7 mouse cellular contexts compared by ENCODE assay signal in the genomic region with DNA sequence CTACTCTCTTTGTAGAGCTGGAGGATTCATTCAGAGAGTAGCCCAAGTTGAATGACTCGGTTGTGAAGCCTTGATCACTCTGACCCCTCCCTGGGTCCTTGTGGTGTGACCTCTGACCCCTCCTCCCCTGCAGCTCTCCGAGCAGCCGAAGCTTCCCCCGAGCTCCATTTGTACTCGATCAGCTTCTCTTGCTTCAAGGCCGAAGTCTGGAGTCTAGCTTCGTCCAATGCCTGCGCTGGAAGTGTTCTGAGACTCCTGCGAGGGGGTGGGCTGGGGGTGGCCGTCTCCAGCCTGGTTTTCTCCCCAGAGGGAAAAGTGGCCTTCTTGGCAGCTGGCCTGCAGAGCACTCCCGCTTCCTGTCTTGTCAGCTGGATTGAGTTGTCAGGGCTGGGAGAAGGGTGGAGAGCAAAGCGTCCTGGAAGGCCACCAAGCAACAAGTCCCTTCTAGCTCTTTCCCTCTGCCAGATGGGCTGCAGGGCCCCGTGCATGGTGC. TPM values are rescaled to one million over a fixed set of nuclear protein-coding genes. Genes with fewer than 3 reads are reported as not detected.
DNase-seq lines count a peak whose midpoint lies in the region; ATAC-seq and TF ChIP-seq lines count a peak whose summit lies in the region.

A gene (minus strand): TSS at position 180 of the 493 bp plus-strand sequence.

- peaks cover 3% of the 10 kb centered on the region for H3K4me1 ChIP-seq in heart, adult 2 months (ENCODE audit: control insufficient read depth, insufficient read depth, low read length)
- peaks cover 4% of the 10 kb centered on the region; the same call in 1 of the 2 replicates for H3K4me1 ChIP-seq in intestine, postnatal 0 days (replicated peaks; ENCODE audit: control insufficient read depth, insufficient read depth, low read length)
- no peaks in the 10 kb centered on the region for H3K4me1 ChIP-seq in liver, embryonic 16.5 days (ENCODE audit: control insufficient read depth, low read depth, low read length)
- H3K4me1 ChIP-seq in thymus, adult 2 months (replicated peaks; ENCODE audit: control insufficient read depth, insufficient read depth, low read length): no peaks in the 10 kb centered on the region

- 15% methylated on average over 13 of the region's 13 CpGs for WGBS in heart, adult 2 months
- WGBS in intestine, postnatal 0 days: 27% methylated on average over 13 of the region's 13 CpGs
- 10% methylated on average over 13 of the region's 13 CpGs for WGBS in liver, embryonic 16.5 days (ENCODE audit: insufficient replicate concordance)
- WGBS in thymus, adult 2 months: 27% methylated on average over 13 of the region's 13 CpGs

- ATAC-seq in intestine, postnatal 0 days: 0 out of 2 replicates have a peak, but pooled peaks have one; percentile 23
- no peak for ATAC-seq in liver, embryonic 16.5 days (ENCODE audit: low read depth)

- intact Hi-C loops in heart, adult 2 months (cut with DNase I): loop anchor here (2.0 to 5.0 kb wide), 2 partner anchors 209 to 423 kb away; no protein-coding TSS in a partner anchor

- TF ChIP-seq CTCF in heart, adult 2 months (IDR thresholded peaks at IDR 0.05): no peak
- no peak for TF ChIP-seq CTCF in intestine, postnatal 0 days (IDR thresholded peaks at IDR 0.05; ENCODE audit: low read depth)
- TF ChIP-seq CTCF in thymus, adult 2 months (IDR thresholded peaks at IDR 0.05; ENCODE audit: borderline replicate concordance, control insufficient read depth, extremely low read depth, insufficient read depth, low read length, poor library complexity): no peak

- no peaks in the 10 kb centered on the region for H3K79me2 ChIP-seq in heart, adult 2 months (replicated peaks; ENCODE audit: control insufficient read depth, insufficient read depth, low read length)

- no peak for TF ChIP-seq EP300 in heart, adult 2 months (IDR thresholded peaks at IDR 0.05; ENCODE audit: insufficient read depth, low read depth, low read length)

- no peaks in the 10 kb centered on the region for H3K36me3 ChIP-seq in heart, adult 2 months (ENCODE audit: control insufficient read depth, insufficient read depth, low read length)
- no peaks in the 10 kb centered on the region for H3K36me3 ChIP-seq in intestine, postnatal 0 days (ENCODE audit: control insufficient read depth, insufficient read depth)
- H3K36me3 ChIP-seq in liver, embryonic 16.5 days (ENCODE audit: control insufficient read depth, insufficient read depth): no peaks in the 10 kb centered on the region
- H3K36me3 ChIP-seq in thymus, adult 2 months (ENCODE audit: control insufficient read depth, insufficient read depth, low read length): no peaks in the 10 kb centered on the region

- no peaks in the 10 kb centered on the region for H3K9me3 ChIP-seq in intestine, postnatal 0 days (ENCODE audit: control insufficient read depth)
- no peaks in the 10 kb centered on the region for H3K9me3 ChIP-seq in liver, embryonic 16.5 days (replicated peaks; ENCODE audit: control insufficient read depth, low read length)

- peaks cover 8% of the 10 kb centered on the region; the same call in 1 of the 2 replicates for H3K27me3 ChIP-seq in heart, adult 2 months (ENCODE audit: control insufficient read depth, insufficient read depth, low read length)
- H3K27me3 ChIP-seq in intestine, postnatal 0 days (replicated peaks; ENCODE audit: control insufficient read depth, insufficient read depth, low read length): peaks cover 9% of the 10 kb centered on the region; the same call in 1 of the 2 replicates
- peaks cover 42% of the 10 kb centered on the region for H3K27me3 ChIP-seq in liver, embryonic 16.5 days (ENCODE audit: control insufficient read depth, insufficient read depth, low read depth, low read length)
- H3K27me3 ChIP-seq in thymus, adult 2 months (ENCODE audit: control insufficient read depth, insufficient read depth, low read length): no peaks in the 10 kb centered on the region; the same call in 1 of the 2 replicates

- DNase-seq in ZHBTc4 (ENCODE audit: low read depth, low spot score): peak; percentile 96
- DNase-seq in adrenal gland, postnatal 36 days: peak; percentile 62 to 73
- DNase-seq in heart, adult 2 months: peak; percentile 78 to 87
- peak; percentile 72 for DNase-seq in ovary, adult 18-20 months (ENCODE audit: low spot score)
- no peak for DNase-seq in thymus, adult 2 months

- 0 out of 2 replicates have a peak within 1 kb of the TSS, but pooled peaks have one; percentile 16 for H3K4me3 ChIP-seq in heart, adult 2 months
- no peak within 1 kb of the TSS for H3K4me3 ChIP-seq in intestine, postnatal 0 days (ENCODE audit: low read depth, low read length)
- H3K4me3 ChIP-seq in liver, embryonic 16.5 days (ENCODE audit: low read depth, low read length): no peak within 1 kb of the TSS
- H3K4me3 ChIP-seq in thymus, adult 2 months (ENCODE audit: control insufficient read depth, insufficient read depth, low read length): no peak within 1 kb of the TSS

- H3K4me2 ChIP-seq in intestine, postnatal 0 days (replicated peaks; ENCODE audit: low read depth): peak within 1 kb of the TSS; percentile 37; the same call in 1 of the 2 replicates
- peak within 1 kb of the TSS; percentile 16; the same call in 1 of the 2 replicates for H3K4me2 ChIP-seq in liver, embryonic 16.5 days (ENCODE audit: low read depth, low read length)

- 0 out of 2 replicates have a peak, but pooled peaks have one; percentile 1 for TF ChIP-seq POLR2A in heart, adult 2 months (IDR thresholded peaks at IDR 0.05; ENCODE audit: insufficient read depth, low read depth, low read length)
- TF ChIP-seq POLR2A in thymus, adult 2 months (IDR thresholded peaks at IDR 0.05; ENCODE audit: control insufficient read depth, extremely low read depth, insufficient read depth, low read length, poor library complexity): no peak

- peak within 1 kb of the TSS; percentile 40 for H3K27ac ChIP-seq in heart, adult 2 months
- H3K27ac ChIP-seq in intestine, postnatal 0 days (ENCODE audit: low read depth, low read length): no peak within 1 kb of the TSS
- no peak within 1 kb of the TSS for H3K27ac ChIP-seq in liver, embryonic 16.5 days (ENCODE audit: low read length)
- H3K27ac ChIP-seq in thymus, adult 2 months (ENCODE audit: control insufficient read depth, insufficient read depth, low read length): no peak within 1 kb of the TSS

- H3K9ac ChIP-seq in heart, adult 2 months (ENCODE audit: low read depth, low read length): no peak within 1 kb of the TSS
- H3K9ac ChIP-seq in intestine, postnatal 0 days (ENCODE audit: low read depth, low read length): peak within 1 kb of the TSS; percentile 18; the same call in 1 of the 2 replicates
- H3K9ac ChIP-seq in liver, embryonic 16.5 days (ENCODE audit: low read depth, low read length): no peak within 1 kb of the TSS; the same call in 1 of the 2 replicates

RNA-seq across cellular contexts. Expression of the gene that starts here (rescaled TPM):
- total RNA-seq in adrenal gland, postnatal 36 days (2021): not detected
- total RNA-seq in heart, adult 2 months (2021): not detected
- 0.14 and 0.23 TPM in 2 replicates for polyA plus RNA-seq in heart, adult 2 months (2012; rRNA removed)
- polyA plus RNA-seq in intestine, postnatal 0 days (2015; fragmentation: Nextera tagmentation; extraction: Ambion mirVana): 0.18 TPM in 2 replicates
- polyA plus RNA-seq in liver, embryonic 16.5 days (2015; fragmentation: Nextera tagmentation; extraction: Ambion mirVana): 0.07 TPM in 1 of 2 replicates, not detected in the other
- polyA plus RNA-seq in thymus, adult 2 months (2012; rRNA removed): 1.3 and 1.7 TPM in 2 replicates

Comparison
In these comparisons a context has a peak if more than half of its experiments do, and no peak if none do; other contexts are left out.
1. Peak in DNase-seq in adrenal gland, postnatal 36 days; RNA of the gene not detected or under 1 TPM.
2. Peak in DNase-seq, H3K4me3 ChIP-seq and H3K27ac ChIP-seq in heart, adult 2 months; RNA of the gene not detected or under 1 TPM.
3. Peak in ATAC-seq, H3K9ac ChIP-seq and H3K4me2 ChIP-seq in intestine, postnatal 0 days; RNA of the gene not detected or under 1 TPM.